Mouse (Mus musculus) megakaryocyte, embryonic 14.5 days (primary cell): ENCODE results near the gene Prkra. TPM values are rescaled to one million over a fixed set of nuclear protein-coding genes. Genes with fewer than 3 reads are reported as not detected.

Experiments
- H3K27me3 ChIP-seq: replicated peaks from 2 replicates; pipeline ENCODE3; 2012; ENCODE audit warnings: inconsistent platforms
- H3K36me3 ChIP-seq: replicated peaks from 2 replicates; pipeline ENCODE3; 2012; ENCODE audit warnings: low read length, inconsistent platforms, mixed read lengths
- H3K4me1 ChIP-seq: 2 replicates; pipeline ENCODE4 v1.6.1; 2012; ENCODE audit warnings: inconsistent platforms
- H3K4me3 ChIP-seq: replicated peaks from 2 replicates; pipeline ENCODE3; 2012; ENCODE audit warnings: moderate library complexity, mild to moderate bottlenecking, inconsistent platforms
- H3K9me3 ChIP-seq: 2 replicates; pipeline ENCODE4 v1.6.1; 2012; ENCODE audit warnings: inconsistent platforms
- FLI1 ChIP-seq: IDR thresholded peaks from 2 replicates; pipeline ENCODE4 v1.6.1; 2012; ENCODE audit warnings: low read length, inconsistent platforms, mixed read lengths
- GATA1 ChIP-seq: IDR thresholded peaks from 3 replicates; pipeline ENCODE4 v1.6.1; 2012; ENCODE audit warnings: mixed read lengths, low read length, inconsistent platforms, borderline replicate concordance
- polyA plus RNA-seq: library from polyadenylated mRNA; stranded (reverse); fragments of >175 nt; gene quantifications from 2 replicates; pipeline ENCODE4 v1.2.3, GENCODE M21; 2012; ENCODE audit warnings: low replicate concordance; ENCODE audit not compliant: insufficient read depth

Prkra gene
- 2.1 and 12.2 TPM in 2 replicates for polyA plus RNA-seq

DNA sequence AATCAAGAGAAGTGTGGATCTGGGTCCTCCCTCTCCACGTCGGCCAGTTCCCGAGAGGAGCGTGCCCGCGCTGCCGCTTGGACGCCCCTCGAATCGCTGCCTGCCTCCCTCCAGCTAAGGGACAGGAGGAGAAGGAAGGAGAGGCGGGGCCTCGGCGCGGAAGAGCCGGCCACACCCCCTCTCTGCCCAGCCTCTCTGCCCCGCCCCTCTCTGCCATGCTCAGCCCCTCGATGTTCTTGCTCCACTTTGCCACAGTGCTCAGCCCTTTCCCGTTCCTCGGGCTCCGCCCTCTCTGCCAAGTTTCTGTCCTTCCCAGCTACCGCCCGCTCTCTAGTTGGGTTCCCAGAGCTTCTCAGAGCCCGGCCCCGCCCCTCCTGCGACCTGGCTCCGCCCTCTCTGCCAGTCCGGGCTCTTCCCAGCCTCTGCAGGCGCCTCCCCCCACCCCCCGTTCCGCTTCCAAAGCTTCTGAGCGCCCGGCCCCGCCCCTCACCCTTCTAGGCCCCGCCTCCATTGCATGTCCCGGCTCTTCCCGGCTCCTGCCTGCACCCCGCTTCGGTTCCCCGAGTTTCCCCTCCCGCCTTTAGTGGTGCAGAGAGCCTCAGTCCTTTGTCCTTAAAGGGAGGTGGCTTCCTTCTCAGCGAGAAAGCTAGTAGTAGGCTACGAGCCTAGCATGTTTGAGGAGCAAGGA lies at the start of gene Prkra, which contains the start of gene Pjvk:
Prkra (minus strand) TSS at position 133 of the 688 bp plus-strand sequence.
Pjvk (plus strand) TSS at position 594 of the 688 bp plus-strand sequence.
- no peak for TF ChIP-seq FLI1
- no peak for TF ChIP-seq GATA1

DNA sequence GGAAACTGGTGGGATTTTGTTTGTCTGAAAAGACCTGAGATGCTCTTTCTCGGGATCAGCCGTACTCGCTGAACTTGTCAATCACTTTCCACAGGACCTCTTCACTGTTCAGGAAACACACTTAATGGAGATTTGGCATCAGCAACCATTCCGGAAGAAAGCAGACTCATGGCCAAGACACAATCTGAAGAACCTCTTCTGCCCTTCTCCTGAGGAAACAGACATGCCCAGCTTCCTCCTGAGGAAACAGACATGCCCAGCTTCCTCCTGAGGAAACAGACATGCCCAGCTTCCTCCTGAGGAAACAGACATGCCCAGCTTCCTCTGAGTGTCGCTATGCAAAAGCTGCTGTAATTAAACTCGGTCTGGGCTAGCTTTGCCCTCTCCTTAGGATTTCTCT lies 47.5 kb upstream of the Prkra start:
- Histone ChIP-seq H3K4me1 (peaks cover 12% of the 10 kb centered on the region), H3K36me3 (peaks cover 95% of the 10 kb centered on the region), H3K9me3 (no peaks in the 10 kb centered on the region), H3K27me3 (no peaks in the 10 kb centered on the region), H3K4me3 (no peak overlapping the region)
- TF ChIP-seq GATA1 (no peak), FLI1 (no peak)

More for the DNA sequence above, at the start of gene Prkra, which contains the start of gene Pjvk:
- Histone ChIP-seq H3K4me1 (peaks cover 40% of the 10 kb centered on the region), H3K4me3 (peak within 1 kb of the TSS; percentile 94), H3K9me3 (no peaks in the 10 kb centered on the region), H3K36me3 (peaks cover 14% of the 10 kb centered on the region), H3K27me3 (no peaks in the 10 kb centered on the region)

DNA sequence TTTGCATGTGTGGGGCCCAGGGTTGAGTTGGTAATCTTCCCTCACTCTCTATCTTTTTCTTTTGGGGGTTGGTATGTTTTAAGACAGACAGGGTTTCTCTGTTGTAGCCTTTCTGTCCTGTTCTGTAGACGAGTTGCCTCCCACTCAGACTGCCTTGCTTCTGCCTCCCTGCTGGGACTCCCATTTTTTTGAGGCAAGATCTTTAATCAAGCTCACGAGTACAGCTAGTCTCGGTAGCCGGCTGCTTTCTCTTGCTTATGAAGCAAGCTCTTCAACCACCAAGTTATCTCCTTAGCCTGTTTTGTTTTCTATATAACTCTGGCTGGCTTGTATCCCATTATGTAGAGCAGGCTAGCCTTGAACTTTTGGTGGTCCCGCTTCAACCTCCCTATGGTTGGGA lies 46.0 kb upstream of the Prkra start:
- Histone ChIP-seq H3K4me3 (no peak overlapping the region), H3K36me3 (peaks cover 92% of the 10 kb centered on the region), H3K27me3 (no peaks in the 10 kb centered on the region), H3K9me3 (no peaks in the 10 kb centered on the region), H3K4me1 (peaks cover 20% of the 10 kb centered on the region)
- TF ChIP-seq FLI1 (no peak), GATA1 (no peak)

DNA sequence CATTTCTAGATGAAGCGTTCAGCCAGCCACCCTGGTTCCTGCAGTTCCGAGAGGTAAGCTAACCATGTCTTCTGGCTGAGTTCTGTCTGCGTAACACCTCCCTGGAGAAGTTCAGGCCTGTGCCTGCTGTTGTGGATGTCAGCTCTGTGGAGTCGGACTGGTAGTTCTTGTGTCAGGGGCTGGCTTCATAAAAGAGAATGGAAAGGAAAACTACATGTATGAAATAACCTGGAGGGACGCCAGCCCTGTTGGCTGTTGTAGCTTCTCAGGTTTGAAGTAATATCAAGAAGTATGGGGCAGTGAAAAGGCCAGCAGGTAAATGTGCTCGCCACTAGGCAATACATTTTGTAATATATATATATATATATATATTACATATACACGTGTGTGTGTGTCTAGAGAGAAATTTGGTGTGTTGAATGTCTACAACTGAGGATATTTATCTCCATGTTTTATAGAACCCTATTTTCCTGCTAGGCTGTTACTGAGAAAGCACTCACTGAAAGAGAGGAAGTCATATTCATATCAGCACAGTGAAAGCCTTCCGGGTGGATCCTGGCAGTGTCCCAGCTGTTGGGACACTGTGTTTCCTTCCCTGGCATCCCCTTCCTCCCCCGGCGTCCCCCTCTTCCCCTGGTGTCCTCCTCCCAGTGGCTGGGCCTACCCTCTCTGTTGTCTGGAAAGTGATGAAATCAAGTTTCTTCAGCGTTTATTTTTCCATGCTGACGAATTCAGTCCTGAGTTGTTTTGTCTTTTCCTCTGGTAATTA lies 42.8 kb upstream of the Prkra start:
- Histone ChIP-seq H3K4me1 (peaks cover 48% of the 10 kb centered on the region), H3K9me3 (no peaks in the 10 kb centered on the region), H3K4me3 (no peak overlapping the region), H3K27me3 (no peaks in the 10 kb centered on the region), H3K36me3 (peaks cover 95% of the 10 kb centered on the region)
- no peak for TF ChIP-seq GATA1
- no peak for TF ChIP-seq FLI1

DNA sequence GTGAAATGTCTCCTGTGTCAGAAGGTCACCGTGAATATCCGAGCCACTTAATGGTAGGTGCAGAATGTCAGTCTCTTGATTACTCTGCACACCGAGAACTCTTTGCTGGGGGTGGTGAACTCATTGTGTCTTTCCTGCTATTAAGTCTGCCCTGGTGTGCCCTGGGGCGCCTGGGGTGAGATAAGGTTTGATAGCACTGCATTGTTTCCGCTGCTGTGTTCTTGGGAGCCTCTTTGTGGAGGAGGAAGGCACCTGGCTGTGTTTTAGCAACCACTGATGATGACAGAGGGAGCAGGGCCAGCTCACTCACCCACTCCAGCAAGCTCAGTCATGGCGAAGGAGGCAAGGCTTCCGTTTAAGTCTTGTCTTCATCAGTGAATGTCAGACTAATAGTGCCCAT lies 40.3 kb upstream of the Prkra start:
- no peak for TF ChIP-seq FLI1
- no peak for TF ChIP-seq GATA1
- Histone ChIP-seq H3K9me3 (no peaks in the 10 kb centered on the region), H3K27me3 (no peaks in the 10 kb centered on the region), H3K4me1 (peaks cover 55% of the 10 kb centered on the region), H3K4me3 (no peak overlapping the region), H3K36me3 (peaks cover 91% of the 10 kb centered on the region)

DNA sequence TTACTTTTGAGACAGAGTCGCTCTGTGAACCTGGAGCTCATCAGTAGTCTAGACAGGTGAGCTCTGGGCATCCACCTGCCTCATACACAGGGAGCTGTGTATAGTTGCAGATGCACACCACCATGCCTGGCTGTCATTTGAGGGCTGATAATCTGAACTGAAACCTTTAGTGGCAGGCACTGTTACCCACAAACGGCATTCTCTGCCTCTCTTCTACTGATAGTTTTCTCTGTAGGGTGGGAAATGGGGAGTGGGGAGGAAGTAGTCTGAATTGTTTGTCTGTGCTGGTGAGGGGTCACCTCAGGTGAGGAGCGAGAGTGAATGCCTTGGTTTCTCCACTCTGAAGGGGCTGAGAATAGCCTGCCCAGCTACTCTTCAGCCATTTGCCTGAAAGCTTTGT lies 39.8 kb upstream of the Prkra start:
- TF ChIP-seq FLI1 (no peak), GATA1 (no peak)
- no peaks in the 10 kb centered on the region for H3K27me3 ChIP-seq
- H3K36me3 ChIP-seq, result peaks cover 91% of the 10 kb centered on the region
- no peak overlapping the region for H3K4me3 ChIP-seq
- H3K4me1 ChIP-seq, result peaks cover 55% of the 10 kb centered on the region
- H3K9me3 ChIP-seq, result no peaks in the 10 kb centered on the region

DNA sequence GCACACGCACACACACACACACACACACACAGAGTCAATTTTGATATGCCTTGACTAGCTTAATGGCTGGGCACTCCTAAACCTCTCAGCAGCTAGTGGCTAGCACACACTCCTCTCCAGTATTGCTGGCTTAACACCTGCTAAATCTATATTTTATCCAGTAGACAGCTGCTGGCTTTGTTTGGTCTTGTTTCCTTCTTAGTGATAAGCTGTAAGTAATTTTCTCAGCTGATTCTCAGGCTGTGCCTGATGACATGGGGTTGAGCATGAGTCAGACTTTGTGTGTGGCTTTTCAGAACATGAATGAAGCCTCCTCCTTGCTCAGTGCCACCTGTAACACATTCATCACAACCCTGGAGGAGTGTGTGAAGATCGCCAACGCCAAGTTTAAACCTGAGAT lies 39.2 kb upstream of the Prkra start:
- peaks cover 91% of the 10 kb centered on the region for H3K36me3 ChIP-seq
- no peaks in the 10 kb centered on the region for H3K27me3 ChIP-seq
- no peak for TF ChIP-seq GATA1
- TF ChIP-seq FLI1, result no peak
- H3K9me3 ChIP-seq, result no peaks in the 10 kb centered on the region
- no peak overlapping the region for H3K4me3 ChIP-seq
- H3K4me1 ChIP-seq, result peaks cover 55% of the 10 kb centered on the region

DNA sequence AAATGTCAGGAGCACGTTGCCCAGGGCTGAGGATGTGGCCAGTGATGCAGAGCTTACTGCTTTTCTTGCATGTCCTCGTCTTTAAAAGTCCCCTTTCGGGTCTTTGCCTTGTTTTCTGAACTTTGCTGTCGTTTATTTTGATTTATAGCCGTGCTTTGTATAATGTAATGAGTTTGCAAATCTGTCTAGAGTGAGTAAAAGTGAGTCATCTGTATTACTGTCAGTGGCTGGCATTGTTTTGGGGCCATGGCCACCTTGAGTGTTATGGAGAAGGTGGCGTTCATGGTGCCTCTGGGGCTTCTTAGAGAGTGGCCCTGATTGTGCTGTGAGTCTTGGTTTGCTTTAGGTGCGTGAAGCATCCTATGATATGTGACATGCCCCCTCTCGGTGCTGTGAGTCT lies 34.5 kb upstream of the Prkra start:
- TF ChIP-seq FLI1 (no peak), GATA1 (no peak)
- Histone ChIP-seq H3K4me1 (peaks cover 48% of the 10 kb centered on the region), H3K27me3 (no peaks in the 10 kb centered on the region), H3K9me3 (no peaks in the 10 kb centered on the region), H3K4me3 (no peak overlapping the region), H3K36me3 (peaks cover 89% of the 10 kb centered on the region)

DNA sequence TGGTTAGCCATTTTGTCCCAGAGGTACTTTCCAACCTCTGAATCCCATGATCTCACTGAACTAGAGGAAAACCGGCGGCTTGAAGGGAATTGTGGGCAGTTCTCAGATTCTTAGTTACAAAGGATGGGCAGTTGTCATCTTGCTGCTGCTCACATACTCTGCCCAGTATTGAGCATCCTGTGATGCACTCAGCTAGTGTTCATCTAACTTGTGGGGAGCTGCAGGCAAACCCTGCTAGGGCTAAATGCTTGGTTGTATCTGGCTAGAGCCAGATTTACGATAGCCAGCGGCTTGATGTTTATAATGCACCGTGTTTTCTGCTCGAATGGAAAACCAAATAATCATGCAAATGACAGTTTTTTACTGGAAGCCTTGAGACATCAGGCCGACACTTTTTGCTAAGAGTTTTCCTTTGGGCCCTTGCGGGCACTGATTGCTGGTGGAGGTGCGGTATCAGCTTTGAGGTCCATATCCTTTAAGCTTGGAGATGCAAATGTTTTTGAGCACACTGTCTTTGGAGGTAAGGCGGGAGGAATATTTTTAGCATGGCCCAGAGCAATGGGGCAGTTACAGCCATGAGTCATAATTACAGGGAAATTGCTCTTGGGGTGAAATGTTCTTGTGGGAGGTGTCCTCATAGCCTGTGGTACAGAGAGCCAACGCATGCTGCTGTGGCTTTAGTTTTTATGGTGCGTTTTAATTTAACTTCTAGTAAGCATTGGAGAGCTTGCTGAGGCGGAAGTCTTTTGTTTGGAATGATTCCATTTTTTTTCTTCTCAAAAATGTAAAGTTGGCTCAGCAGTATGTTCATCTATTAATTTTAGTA lies 28.8 kb upstream of the Prkra start:
- no peaks in the 10 kb centered on the region for H3K9me3 ChIP-seq
- peaks cover 65% of the 10 kb centered on the region for H3K4me1 ChIP-seq
- H3K36me3 ChIP-seq, result peaks cover 35% of the 10 kb centered on the region
- TF ChIP-seq GATA1 (no peak), FLI1 (no peak)
- H3K27me3 ChIP-seq, result no peaks in the 10 kb centered on the region
- H3K4me3 ChIP-seq, result peak overlapping the region; percentile 95
